Mouse (Mus musculus) monocyte, adult 2 months (primary cell): Measurements from ENCODE around the gene Lsm6.
"Not testable (repeated sequence)": the region's sequence is repeated elsewhere in the genome, so short reads cannot be mapped to it uniquely, and the experiment has no call there.

ENCODE experiments used
- DNase-seq, 2 experiments: peaks; one replicate each; pipeline ENCODE4 v3.0.0; 2022; ENCODE audit warnings: low spot score in 2 of 2, low read depth in 1 of 2

The Lsm6 gene

DNA sequence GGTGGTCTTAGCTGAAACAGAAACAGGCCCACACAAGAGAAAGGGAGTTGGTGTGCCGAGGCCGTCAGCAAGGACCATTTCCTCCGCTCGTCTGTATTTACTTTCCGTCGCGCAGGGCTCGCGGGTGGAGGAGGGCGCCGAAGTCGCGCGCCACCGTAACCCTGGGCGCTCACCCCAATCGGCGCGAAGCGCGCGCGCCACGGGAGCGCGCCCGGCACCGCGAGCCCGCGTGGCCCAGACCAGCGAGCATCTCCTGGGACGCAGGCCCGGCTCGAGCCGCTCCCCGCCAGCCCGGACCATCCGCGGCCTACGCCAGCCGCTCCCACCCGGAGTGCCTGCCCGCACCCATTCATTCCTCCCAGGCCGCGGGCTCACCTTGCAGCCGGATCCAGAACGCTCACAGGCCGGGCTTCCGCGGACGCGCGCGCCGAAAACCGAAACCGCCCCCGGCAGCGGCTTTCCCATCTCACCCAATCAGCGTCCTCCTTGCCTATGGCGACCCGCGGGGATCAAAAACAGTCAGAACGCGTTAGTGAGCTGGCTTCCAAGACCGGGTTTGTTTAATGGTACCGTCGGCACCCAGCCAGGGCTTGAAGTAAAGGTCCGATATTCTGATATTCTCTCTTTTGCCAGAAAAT, at the start of gene Lsm6:
Gene Lsm6, minus strand, starts transcription at position 468 of the 638 bp plus-strand sequence.
- DNase-seq = peak; percentile 87 to 89

DNA sequence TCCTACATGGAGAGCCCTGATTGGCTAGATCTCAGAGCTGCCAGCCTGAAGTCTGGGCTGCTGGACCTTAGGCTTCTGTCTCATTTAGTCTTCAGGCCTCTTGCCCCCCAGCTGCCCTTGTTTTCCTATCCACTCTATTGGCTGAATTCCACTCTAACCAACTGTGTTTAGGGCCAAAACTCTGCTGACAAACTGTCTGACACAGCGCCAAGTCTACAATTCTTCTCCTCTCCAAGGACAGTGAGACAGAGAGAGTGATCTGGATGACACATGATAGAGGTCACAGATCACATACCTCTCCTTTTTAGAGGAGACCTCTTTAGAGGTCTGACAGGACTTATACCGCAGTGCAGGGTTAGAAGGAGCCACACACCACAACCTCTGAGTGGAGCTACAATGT, 46.1 kb upstream of the Lsm6 start:
- no peak for DNase-seq

DNA sequence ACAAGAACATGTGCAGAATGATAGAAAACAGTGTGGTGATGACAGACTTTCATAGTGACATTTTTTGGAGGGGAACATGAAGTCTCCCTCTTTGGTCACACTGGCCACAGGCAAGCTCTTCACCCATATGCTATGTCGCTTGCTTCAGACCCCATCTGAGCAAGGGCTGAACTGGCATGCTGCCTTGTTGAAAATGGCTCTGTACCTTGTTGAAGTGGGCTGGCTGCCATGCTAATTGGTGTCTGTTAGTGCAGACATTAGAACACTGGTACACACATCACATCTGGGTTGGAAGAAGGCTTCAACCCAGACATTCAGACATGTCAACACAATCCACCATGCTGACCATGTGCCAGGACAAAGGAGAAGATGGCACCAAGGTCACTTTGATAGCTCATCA, 42.1 kb upstream of the Lsm6 start:
- DNase-seq = no peak

DNA sequence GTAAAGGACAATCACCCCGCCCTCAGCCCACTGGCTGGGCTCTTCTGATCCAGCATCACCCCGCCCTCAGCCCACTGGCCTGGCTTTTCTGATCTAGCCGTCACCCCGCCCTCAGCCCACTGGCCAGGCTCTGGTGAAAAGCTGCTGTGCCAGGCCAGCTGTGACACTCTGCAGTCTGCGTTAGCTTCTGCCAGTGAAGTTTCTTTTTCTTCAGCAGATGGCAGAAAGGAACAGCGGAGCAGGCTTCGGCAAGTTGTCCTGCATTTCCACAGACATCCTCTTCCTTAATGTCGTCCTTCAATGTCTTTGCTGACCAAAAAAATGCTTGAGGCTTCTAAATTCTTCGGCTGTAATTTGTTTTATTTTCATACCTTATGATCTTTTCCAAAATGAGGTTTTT, 41.1 kb upstream of the Lsm6 start:
- no peak for DNase-seq

DNA sequence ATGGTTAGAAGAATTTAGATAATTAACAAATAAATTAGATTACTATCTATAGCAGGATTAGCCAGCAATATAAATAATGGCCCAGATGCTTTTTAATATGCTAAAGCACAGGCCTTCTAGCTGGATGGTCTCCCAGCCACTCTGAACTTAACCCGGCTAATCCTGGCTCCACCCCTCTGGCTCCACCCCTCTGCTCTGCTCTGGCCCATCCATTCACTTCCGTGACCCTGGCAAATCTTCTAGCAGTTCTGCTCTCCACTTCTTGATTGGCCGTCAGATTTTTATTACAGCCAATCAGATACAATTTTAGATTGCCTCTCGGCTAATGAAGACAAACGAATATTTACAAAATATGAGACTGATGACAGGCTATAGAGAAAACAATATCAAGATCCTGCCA, 39.8 kb upstream of the Lsm6 start:
- DNase-seq = no peak

DNA sequence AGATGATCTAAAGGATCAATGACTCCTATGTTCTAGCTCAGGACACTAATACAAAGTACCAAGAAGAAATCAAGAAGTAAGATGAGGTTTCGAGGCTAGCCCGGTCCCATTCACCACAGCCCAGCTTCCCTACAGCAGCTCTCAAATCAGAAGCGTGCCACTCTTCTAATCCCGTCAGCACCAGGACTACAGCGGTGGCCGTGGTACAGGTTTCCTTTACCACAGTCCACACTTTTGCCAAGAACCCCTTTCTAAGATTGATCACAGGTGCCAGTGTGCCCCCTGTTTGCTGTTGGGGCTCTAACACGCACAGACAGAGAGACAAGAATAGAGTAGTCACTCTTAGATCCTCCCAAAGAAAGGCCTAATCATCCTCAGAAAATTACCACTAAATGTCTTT, 36.5 kb upstream of the Lsm6 start:
- DNase-seq = no peak

DNA sequence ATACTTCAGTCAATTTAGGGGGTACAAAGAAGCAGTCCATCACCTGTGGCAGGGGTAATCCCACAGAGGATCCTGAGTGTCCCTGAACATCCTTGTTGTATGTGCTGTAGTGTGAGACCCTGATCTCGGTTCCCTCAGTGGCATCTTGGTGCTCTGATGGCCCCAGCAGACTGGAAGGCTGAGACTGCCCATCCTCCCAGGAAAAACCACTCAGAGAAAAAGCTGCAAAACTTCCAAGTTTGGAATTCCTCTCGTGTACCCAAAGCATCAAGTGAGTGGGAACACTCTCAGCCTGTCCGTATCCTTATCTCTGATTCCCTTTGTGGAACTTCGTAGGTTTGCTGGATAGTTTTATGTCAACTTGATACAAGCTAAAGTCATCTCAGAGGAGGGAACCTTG, 31.3 kb upstream of the Lsm6 start:
- DNase-seq = no peak

DNA sequence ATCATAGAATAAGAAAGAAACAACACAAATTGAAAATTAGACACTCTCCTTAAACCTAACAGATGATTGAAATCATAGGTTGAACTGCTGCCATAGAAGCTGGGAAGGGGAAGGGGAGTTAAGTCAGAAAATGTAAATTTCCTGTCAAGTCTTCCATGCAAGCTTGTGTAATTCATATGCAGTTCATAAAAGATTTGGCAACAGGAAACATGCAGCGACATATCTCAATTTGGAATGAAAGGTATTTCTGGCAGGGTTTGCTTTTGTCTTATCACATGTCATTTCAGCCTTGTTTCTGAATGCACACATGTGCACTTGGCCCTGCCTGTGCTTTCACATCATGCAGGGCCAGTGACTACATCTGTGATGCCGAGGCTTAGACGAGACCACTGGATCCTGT, 26.3 kb upstream of the Lsm6 start:
- DNase-seq = no peak

DNA sequence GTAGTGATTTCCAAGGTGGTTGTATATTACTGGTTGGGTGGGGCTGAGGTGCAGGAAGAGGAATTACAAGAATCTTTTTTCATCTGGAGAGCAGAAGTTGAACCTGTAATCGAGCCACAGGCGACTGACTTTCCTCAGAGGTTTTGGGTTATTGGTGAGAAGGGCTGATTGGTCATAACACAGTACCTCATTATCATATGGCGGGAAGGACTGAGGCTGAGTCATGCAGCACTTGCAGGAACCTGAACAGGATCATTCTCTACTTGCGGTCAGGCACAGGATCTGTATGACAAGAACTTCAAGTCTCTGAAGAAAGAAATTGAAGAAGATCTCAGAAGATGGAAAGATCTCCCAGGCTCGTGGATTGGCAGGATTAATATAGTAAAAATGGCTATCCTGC, 23.6 kb upstream of the Lsm6 start:
- DNase-seq = no peak

DNA sequence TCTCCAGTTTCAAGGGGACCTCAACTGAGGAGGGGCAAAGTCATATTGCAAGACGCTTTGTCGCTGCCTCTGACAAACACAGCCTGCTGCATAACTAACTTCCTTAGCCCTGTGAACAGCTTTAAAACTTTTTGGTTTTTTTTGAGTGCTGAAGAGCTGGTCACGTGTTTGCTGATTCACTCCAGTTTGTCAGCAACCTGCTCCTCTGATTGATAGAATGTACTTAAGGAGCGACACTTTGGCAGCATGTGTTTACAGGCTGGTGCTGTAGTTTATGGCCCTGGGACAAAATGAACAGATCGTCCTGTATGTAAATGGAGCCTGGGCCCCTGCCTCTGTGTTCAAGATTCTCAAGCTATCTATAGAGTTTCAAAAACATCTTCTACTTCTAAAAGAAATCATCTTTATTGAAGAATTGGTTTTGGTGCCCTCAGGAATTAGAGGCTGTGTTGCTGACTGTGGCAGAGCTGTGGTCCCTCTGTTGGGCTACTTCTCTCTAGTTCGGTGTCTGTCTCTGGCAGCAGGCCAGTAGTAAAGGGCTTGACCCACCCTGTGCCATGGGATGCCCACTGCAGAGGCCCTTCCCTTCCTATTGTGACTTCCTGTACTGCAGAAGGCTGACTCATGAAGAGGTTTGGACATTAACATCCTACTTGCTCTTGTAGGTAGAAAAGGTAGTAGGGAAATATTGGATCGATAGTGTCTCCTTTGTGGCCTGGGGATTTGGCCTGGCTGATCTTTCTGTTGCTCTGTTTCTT, 17.9 kb upstream of the Lsm6 start:
- no peak for DNase-seq

DNA sequence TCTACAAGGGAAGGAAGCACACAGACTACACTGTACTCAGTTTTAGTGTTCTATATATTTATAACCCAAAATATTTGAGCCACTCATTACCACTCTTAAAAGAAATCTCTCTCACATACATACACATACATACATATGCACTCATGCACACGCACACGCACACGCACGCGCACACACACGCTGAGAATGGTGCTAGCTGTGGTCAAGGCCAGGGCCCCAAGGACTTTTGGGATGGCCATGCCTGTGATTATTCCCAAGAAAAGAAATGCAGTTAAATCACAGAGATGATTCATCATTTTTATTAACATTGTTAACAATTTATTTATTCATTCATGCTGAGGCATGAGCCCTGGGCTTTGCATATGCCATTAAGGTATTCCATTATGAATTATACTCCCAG, 15.2 kb upstream of the Lsm6 start:
- no peak for DNase-seq

DNA sequence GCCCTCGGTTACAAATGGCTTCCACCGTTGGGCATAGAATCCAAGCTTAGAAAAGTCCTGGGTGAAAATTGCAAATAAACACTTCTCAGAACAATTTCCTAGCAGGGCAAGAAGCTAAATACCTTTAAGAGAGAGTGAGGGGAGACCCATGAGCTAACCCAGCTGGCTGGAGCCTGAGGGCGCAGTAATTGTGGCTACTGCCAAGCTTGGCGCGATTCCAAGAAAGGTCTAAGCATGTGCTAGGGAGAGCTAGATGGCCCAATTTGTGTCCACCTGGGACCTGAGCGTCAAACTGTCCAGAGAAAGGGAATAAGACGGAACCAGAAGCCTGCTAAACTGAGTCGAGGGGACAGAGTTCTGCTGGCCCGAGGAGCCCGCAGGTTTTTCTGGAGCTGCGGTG, 7.5 kb upstream of the Lsm6 start:
- no peak for DNase-seq

DNA sequence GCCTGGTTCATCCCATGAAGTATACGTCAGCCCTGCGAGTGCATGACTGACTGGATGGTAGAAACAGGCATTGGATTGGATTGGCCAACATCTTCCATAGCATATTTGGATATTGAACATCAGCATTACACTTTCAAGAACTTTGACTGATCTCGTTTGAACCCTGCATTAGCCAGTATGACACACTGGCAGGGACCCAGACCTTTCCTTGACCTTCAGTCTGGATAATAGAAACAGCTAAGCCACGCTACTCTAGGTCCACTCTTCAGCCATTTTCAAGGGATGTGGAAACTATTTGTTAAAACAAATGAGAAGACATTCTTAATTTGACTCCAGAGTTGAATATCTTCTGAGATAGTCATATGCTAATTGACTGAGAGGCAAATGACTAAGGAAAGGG, 3.6 kb upstream of the Lsm6 start:
- DNase-seq = no peak

DNA sequence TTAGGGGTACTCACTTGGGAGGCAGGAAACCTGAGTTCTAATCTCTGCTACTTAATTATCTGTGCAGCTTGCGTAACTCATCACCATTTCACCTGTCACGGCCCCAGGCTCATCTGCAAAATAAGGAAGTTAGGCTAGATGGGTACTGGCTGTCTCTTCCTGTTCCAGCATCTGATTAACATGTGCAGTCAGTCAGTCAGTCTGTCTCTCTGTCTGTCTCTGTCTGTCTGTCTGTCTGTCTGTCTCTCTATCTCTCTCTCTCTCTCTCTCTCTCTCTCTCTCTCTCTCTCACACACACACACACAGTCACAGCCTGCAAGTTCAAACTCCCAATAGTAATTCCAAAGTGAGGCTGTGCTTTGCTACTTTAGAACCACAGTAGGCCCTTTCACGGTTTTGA, 967 bp downstream of the Lsm6 start:
- DNase-seq = not testable (repeated sequence)

DNA sequence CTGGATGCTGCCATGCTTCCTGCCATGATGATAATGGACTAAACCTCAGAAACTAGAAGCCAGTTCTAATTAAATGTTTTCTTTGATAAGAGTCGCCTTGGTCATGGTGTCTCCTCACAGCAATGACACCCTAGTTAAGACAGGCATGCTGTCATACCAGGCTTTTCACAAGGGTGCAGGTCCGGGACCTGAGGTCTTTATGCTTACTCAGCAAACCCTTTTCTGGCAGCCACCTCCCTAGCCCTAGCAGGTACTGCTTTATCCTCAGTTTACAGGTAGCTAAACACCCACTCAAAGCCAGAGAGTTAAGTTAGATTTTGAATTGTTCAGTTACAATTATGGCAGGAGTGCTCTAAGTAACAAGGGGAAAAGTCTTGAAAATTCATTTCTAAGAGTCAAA, 6.2 kb downstream of the Lsm6 start:
- no peak for DNase-seq

DNA sequence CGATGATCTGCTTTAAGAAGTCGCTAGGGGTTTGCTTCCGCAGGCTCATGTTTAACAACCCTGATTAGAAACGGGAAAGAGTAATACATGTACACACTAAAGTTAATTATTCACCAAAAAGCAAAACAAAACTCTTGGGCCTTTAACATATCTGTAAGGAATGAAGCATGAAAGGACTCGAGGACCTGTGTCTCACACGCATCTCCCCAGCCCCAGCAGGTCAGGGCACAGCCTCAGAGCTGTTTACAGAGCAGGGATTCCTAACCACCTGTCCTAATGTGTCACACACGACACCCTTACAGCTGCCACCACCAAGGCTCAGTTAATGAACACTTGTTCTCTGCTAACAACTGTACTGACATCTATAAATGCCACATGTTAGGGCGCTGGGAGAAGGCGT, 7.9 kb downstream of the Lsm6 start:
- DNase-seq = no peak

DNA sequence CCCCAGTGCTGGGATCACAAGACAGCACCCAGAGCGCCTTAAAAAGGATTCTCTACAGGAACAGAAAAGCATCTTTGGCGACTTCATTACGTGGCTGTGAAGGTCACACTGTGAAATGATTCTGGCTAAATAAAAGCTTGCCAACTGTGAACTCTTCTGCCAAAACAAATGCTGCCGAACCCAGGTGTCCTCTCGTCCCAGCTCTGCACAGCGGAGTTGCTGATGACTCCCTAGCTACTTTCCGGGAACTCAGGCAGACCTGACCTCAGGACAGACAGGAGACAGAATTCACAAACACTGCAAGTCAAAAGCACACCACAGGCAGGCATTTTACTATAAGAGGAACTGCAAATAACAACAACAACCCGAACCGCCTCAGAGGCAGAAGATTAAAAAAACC, 8.5 kb downstream of the Lsm6 start:
- no peak for DNase-seq

DNA sequence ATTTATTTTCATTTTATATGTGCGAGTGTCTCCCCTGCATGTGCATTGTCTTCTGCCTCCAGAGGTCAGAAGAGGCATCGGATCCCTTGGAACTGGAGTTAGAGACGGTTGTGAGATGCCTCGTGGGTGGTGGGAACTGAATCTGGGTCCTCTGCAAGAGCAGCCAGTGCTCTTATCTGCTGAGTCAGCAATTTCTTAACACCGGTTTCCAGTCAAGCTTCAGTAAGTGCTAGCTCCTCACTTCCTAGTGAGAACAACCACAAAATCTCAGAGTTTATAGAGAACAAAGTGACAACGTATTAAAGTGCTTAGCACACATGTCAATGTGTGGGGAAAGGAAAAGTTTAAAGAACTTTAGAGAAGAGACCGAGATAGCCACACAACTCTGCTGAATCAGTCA, 9.2 kb downstream of the Lsm6 start:
- DNase-seq = no peak

DNA sequence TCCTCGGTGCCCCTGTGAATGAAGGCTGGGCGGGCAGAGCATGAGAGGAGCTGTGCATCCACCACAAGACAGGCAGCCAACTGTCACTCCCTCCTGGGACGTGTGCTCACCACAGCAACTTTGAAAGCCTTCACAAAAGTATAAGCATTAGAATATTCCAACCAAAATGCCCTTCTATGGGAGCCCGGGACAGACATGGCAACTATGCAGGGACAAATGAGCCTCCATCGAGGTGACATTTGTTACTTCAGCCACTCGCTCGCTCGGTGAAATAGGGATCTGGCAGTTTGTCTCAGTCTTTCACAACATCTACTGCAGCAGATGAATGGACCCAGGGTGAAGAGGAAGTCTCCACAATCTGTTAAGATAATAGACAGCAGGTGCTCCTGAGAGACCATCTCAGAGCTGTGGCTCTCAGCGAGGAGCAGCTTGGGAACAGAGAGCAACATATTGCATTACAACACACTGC, 10.7 kb downstream of the Lsm6 start:
- DNase-seq = no peak

DNA sequence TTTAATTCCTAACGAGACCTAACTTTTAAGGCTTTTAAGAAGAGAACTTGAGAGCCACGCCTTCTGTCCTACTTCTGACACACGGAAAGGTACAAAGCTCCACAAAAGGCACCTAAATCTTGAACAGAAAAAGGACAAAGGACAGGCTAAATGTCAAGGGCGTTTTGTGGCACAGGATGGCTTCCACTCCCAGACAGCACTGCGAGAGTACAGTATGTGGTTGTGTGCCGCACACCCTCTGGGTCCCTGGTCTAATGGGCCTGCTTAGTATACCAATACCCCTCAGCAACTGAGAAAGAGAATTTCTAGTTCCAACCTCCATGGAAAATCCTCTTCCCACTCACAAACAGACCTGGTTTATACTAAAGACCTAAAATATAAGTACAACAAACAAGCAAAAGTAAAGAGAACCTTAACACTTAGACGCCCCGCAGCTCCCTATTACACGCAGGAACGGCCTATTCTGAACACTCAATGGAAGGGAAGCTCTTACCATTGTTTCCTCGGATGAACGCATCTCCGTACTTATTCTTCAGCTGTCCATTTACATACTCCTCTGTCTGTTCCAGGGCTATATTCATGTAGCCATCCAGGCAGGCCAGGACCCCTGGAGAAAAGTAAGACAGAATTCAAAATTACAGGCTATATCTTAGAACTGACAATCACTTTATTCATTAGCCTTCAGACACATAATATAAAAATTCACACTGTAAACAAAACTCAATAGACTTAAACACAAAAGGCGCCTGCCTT, 11.3 kb downstream of the Lsm6 start:
- DNase-seq = no peak

DNA sequence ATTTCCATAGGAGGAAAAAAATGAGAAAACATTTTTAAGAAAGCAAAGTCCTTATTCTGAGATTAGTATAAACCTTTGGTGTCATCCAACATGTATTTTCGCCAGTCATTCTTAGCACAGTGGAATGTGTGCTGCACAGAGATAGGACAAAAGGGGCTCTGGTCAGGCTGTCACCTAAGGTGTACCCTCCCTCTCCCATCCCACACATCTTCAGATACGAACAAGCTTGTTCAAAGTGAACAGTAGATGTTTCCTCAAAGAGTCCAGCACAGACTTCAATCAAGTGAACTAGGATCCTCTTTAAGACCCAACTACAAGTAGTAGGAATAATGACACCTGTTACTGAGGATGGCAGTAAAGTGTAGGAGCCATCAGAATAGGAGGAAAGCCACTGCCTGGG, 12.1 kb downstream of the Lsm6 start:
- DNase-seq = no peak

DNA sequence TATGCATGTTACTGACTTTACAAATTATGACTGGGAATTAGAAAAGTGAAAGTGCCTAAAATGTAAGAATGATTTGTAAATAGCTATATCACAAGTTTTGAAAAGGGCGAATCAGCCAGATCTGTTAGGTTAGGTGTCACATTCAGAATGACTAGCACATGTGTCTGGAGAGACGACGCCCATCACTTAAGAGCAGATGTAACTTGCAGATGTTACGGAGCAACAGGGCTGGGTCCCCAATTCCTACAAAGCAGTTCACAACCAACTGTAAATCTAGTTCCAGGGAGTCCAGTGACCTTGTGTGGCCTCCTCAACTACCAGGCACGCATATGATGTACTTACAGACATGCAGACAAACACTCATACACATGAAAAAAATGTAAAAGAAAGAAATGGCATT, 12.5 kb downstream of the Lsm6 start:
- no peak for DNase-seq
